Mouse (Mus musculus): ENCODE measurements at regions not wholly inside any gene's neighbourhood (a gene's known extent, or its start where the extent isn't known, plus 50 kb on each side); places are given as distances from the start of the nearest gene placed in this dataset.
A peak's percentile ranks its signal among the peaks of the same experiment; 100 is the strongest.

DNA sequence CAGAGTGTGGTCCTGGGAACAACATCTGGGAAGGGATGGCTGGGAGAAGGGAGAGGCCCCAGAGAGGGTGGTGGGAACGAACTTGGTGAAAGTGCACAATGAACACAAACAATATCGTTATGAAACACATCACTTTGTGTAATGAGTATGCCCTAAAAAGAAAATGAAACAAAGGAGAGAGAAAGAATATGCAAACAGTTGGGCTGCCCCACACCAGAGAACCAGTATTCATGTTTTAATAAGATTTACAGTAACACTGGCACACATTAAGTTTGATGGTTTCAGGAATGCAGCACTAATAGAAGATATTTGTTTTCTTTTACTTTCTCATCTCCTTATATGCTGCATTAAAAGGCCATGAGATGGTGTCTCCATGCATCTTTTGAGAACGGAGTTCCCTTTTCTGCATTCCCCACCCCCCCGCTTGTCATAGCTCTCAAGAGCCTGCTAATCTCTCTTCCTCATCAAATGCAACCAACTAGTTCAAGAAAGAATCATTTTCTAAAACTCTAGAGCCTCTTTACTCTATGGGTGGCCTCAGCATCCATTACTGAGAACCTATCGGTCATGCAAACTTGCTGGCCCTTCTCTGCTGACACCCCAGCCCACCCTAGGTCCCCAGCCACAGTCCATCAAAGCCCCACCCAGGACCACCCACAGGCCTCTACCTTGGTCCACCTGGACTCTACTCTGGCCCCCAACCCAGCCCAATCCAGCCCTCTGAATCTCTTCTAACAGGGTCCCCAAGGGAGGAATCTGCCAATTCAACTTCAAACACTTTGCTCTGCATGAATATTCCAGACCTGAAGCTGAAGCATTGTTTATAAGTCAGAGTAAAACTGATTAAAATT lies 379.0 kb upstream of the Nrp1 start:
- no peak for DNase-seq (ENCODE audit: low spot score)

DNA sequence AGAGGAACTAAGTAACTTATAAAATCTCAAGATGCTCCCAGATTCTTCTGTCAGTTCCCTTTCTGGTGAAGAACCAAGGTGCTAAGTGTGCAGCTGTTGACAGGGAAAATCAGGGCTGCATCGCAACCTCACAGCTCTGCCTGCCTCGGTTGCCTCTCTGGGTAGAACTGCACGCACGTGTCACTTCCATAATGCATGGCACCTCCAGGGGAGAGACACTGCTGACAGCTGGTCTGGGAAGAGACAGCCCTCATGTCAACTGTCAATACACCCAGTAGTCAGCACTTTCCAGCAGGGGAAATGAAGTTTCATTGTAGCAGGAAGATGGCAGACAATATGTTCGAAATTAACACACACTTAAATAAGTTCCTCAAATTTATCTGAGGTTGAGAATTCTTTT lies 376.2 kb upstream of the Nrp1 start:
- DNase-seq (ENCODE audit: low spot score) = no peak

DNA sequence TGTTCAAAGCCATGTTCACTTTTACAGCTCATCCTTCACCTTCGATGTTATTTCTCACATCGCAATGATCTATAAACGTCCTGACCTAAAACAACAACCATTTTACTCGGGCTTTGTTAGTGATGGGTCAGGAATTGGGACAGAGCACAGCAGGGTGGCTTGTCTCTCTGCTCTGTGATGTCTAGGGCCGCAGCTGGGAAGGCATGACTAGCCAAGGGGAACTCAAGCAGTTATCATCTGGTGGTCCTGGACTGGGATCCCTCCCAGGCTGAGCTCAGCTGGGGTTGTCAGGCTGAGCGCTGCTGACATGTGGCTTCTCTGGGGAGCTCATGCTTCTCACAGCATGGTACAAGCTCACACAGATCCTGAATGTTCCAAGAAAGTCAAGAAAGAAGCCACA lies 372.8 kb upstream of the Nrp1 start:
- DNase-seq (ENCODE audit: low spot score) = no peak

DNA sequence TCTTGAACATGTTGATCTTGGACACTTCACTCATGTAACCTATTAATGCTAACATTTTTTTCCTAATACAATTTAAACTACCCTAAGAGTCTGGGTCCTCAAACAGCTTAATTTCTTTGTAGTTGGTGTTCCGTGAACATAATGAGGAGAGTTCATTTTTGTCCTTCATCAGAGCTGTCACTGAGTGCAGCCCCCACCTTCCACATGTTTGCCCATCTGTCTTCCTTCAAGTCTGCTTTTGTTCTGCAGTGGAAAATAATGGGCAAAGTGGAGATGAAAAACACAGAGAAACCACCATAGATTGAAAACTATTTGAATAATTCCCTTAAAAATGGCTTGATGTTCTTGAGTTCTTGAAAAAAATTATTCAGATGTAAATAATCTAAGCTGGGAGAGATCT lies 369.5 kb upstream of the Nrp1 start:
- no peak for DNase-seq (ENCODE audit: low spot score)

DNA sequence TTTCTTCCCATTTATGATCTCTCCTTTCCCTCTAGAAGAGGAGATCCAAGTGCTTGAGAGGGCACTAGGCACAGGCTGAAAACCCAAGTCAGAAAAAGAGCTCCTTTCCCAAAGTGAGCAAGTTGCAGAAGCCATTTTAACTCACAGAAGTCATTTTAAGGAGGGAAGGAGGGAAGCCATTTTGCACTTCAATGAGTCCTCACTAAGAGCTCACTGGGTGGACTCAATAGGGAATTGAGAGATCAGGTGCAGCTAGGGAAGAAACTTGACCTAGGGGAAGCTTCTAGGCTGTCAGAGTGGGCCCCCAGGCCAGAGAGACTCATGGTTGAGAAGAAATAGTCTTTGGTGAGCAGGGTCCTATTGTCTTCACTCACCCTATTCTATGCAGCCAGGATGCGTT lies 363.5 kb upstream of the Nrp1 start:
- no peak for DNase-seq (ENCODE audit: low spot score)

DNA sequence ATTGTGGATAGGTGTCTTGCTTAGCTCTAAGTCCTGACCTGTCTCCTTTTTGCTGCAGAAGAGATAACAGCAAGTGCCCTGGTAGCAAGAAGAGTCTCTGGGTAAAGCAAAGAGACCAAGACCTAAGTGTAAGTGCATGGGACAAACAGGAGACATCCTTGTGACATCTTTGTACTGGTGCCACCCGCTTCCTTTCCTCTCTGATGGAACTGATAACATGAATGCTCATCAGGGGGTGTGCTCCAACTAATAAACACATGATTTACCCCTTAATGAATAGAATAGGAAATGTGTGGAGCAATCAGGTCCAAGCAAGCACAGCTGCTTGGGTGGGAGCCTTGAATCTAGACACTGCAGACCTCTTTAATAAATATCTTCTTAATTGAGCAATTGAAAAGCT lies 362.9 kb upstream of the Nrp1 start:
- no peak for DNase-seq (ENCODE audit: low spot score)

DNA sequence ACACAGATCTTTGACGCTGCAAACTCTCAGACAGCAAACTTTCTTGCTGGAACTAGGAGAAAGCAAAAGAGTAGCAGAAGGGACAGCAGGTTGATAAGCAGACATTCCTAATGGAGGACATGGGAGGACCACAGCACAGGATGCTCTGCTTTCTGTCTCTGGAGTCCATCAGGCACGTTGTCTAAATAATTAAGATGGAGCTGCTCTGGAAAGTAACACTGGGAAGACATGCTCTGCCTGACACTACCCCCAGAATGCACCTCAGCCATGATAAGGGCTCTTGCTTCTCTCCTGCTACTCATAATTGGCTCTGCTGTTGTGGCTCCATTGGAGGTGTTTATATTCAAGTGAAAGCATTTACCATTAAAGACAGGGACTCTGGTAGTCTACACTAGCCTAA lies 356.0 kb upstream of the Nrp1 start:
- DNase-seq (ENCODE audit: low spot score) = peak; percentile 77

DNA sequence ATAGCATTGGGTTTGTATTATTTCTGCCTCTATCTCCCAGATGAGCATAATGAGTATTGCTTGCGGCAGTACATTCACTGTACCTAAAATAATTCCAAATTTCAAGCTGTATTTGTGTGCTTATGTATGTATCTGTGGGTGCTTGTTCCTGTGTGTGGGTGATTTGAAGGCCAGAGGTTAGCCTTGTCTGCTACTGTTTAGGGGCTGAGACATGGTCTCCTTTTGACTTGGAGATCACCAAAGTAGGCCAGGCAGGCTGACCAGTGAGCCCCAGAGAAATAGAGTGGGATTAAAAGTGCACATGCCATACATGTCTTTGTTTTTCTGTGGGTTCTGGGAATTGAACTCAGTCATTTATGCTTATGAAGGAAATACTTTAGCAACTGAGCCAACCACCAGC lies 355.6 kb upstream of the Nrp1 start:
- no peak for DNase-seq (ENCODE audit: low spot score)

DNA sequence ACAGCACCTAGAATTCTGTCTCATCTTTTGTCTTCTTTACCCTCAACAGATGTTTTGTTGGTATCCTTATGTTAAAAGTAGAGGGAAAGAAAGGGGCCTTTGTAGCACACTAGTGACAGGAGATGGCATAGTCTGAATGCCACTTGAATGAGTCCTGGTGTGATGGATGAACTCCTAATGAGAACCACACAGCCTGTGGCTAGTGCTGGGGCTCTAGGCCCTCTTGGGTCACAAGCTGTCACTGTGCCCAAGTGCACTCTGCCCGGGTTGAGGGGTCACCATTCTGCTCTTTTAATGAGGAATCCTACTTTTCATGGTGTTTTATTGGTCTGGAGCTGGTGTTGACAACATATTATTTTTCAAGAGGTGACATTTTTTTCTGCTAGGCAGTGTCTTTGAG lies 355.0 kb upstream of the Nrp1 start:
- no peak for DNase-seq (ENCODE audit: low spot score)

DNA sequence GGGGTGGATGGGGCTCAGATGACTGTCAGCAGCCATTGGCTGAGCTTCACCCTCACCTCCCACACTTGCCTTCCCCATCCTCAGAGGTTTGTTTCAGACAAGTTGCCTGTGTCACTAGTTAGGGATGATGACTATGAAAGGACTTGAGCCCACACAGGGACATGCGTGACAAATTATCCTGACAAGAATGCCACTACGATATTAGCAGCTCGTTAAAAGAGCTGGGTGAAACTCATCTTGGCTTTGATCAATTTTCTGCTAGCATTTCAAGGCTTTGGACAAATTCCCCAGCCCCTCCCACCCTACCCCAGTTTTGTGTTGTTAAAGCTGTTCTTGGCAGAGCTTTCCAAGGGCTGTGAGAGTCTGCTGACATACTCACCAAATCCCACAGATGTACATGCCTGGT lies 354.5 kb upstream of the Nrp1 start:
- no peak for DNase-seq (ENCODE audit: low spot score)

DNA sequence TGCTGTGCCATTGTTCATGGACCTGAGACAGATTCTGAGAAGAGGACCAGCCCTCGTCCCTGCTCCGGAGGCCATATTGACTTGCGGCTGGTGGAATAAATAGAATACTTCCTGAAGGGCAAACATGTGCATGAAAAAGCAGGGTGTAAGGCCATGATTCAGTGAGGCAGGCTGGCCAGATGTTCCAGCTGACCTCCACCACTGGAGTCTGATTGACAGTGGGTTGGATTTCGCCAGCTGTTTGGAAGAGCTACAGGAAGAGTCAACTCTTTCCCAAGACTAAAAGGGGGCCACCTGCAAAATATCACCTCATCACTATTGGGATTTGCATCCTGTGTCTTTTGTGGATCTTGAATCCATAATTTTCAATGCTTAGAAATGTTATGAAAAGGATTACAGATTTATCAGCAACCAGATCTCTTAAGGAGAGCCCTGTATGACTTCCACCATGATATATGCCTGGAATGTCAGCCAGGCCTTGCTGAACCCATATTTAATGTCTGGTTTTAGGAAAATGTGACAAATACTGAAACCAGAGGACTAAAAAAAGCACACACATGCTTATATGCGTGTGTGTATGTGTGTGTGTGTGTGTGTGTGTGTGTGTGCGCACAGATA lies 348.9 kb upstream of the Nrp1 start:
- no peak for DNase-seq (ENCODE audit: low spot score)

DNA sequence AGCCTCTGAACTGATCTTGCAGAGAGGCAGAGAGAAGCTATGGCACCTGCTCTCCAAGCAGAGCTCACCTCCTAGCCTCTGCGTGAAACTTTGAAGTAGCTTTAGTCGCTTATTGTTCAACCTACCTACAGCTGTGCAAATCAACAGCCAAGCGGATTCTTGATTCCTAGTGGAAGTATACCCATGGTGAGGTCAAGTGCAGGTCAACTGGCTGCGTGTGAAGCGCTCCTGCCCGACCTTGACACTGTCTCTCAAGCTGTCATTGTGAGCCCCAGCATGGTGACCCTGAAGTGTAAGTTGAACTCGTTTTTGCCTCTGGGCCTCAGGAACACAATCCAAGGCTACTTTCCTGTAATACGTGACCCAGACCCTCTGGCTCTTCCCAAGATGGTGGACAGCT lies 341.2 kb upstream of the Nrp1 start:
- DNase-seq (ENCODE audit: low spot score) = no peak

DNA sequence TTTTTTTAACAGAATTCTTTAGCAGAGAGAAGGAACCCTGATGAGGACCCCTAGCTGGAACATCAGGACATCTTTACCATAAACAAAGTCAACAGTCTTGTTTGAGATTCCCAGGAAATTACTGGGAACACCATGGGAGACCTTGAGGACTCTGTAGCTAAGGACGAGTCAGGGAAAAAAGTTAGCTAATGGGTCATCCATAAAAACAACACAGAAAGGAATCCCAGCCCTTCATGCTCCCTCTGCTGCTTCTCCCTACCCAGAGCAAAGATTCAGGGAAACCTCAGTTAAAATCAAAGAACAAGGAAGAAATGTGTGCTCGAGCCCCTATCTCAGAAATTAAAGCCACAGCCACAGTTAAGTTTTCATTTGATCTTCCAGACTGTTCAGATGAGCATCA lies 334.7 kb upstream of the Nrp1 start:
- DNase-seq (ENCODE audit: low spot score) = no peak

DNA sequence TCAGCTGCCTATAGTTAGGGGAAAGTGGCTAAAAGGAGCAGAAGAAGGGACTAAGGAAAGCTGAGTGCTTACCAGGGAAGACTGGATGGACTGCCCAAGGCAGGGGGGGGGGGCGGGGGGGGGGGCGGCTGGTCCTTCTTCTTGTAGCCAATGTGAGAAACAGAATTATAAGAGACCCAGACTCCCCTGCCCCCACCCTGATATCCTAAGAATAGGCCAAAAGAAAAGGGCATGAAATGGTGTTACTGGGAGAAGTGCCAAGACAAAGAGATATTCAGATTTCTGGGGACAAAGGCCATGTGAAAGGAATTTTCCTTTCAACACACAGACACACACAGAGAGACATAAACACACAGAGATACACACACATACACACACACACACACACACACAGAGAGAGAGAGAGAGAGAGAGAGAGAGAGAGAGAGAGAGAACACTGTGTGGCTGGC lies 333.6 kb upstream of the Nrp1 start:
- DNase-seq (ENCODE audit: low spot score) = peak; percentile 65

DNA sequence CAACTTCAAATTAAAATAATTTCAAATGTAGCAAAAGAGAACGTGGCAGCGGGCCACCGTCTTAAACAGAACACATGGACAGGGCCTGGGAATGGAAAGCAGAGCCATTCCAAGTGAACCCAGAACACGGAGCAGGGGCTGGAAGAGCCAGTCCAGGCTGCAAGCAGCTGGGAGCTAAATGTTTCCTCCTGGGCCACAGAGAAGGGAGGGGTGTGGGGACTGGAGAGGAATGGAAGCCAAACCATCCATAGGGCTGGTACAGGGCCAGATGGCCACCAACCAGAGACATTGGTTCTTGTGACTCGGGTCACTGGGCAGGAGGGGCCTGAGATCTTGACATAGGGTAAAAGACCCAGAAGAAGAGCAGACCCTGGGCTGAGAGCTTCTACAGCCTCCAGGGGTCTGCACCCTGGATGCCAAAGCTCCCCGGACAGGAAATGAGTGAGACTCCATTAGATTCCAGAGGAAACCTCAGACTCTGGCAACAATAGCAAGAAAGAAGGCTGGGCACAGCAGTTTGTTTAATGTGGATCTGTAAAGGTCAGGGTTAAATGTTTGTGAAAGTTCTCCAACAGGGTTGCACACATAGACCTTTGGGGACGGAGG lies 333.1 kb upstream of the Nrp1 start:
- peak; percentile 87 for DNase-seq (ENCODE audit: low spot score)

DNA sequence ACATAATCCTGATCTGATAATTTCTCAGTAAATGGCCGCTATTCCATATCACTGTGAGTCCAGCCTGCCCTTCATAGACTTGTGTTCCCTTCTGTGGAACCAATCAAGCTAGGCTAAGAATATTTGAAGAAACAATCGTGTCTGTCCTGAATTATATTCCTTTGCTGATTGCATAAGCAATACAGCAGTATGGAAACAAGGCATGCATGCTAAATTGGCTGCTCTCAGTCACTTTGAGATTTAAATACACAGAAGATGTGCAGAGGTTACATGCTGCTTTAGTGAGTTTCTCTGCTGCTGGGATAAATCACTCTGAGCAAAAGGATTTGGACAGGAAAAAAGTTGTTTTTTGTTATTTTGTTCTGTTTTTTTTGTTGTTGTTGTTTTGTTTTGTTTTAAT lies 331.4 kb upstream of the Nrp1 start:
- DNase-seq (ENCODE audit: low spot score) = no peak

DNA sequence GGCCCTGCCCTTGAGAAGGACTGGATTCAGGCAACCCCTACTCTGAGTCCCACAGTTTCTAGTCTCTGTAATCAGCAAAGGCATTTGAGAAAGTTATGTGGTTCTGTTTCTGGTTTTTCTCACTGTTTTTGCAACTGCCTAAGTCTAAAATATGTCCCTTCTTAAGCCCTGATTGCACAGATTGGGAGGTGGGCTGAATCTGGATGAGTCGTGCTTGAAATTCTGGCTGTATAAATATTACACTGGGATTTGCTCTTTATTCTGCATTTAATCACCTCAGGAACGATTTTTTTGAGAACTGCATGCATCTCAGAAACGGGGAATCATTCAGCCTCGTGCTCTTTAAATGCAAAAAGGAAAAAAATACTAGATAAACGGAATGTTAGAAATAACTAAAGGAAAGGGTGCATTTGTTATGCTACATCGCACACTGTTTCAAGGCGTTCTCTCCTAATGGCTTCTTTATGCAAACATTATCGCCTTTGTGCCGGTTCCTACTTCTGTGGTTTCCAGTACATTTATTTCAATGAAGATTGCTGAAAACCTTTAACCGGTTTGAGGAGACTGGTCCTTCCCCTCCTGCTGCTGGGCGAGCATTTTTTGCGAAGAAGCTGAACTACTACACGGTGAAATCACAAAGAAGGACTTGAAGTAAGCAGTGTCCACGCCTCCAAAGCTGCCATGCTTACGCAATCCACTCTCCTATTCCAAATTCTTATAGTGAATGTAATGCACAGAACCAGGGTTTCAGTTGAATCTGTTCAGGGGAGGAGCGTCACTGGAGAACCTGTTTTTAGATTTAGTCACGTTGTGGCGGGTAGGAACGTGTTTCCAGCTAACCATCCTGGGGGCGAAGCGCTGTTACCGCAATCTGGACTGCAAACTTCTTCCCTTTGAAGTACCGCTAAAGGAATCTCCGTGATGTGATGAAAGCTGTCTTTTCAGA lies 327.8 kb upstream of the Nrp1 start:
- no peak for DNase-seq (ENCODE audit: low spot score)

DNA sequence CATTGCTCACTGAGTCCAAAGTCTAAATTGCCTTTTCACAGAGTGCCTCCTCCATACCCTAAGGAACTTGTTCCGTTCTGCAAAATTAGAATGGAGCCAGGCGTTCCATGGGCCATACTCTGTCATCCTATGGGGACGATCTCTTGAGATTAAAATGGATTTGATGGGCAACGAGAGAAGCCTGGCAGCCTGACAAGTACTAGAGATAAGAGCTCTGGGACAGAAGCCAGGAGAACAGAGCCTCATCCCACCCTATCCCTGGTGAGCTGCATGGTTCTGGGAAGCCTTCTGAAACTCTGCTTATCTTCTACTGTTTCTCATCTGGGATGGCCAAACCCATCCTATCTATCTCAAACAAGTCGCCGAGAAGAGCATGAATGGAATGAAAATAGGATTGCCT lies 324.3 kb upstream of the Nrp1 start:
- DNase-seq (ENCODE audit: low spot score) = peak; percentile 83

DNA sequence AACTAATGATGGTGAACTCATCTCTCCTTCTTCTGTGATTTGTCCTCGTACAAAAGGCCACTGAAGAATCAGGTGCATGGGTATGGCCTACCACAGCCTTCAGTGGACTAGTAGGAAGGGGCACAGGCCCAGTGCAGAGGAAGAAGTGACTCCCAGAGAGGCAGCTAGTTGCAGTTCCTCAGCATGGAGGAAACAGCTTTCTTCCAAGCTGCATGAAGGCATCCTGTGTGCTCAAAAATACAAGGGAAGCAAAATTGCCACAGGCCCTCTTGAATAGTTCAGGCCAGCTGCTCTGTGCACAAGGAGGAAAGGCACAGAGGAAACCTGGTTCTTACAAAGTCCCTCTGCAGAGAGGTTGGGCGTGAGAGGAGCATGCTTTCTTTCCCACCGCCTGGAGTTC lies 322.7 kb upstream of the Nrp1 start:
- no peak for DNase-seq (ENCODE audit: low spot score)

DNA sequence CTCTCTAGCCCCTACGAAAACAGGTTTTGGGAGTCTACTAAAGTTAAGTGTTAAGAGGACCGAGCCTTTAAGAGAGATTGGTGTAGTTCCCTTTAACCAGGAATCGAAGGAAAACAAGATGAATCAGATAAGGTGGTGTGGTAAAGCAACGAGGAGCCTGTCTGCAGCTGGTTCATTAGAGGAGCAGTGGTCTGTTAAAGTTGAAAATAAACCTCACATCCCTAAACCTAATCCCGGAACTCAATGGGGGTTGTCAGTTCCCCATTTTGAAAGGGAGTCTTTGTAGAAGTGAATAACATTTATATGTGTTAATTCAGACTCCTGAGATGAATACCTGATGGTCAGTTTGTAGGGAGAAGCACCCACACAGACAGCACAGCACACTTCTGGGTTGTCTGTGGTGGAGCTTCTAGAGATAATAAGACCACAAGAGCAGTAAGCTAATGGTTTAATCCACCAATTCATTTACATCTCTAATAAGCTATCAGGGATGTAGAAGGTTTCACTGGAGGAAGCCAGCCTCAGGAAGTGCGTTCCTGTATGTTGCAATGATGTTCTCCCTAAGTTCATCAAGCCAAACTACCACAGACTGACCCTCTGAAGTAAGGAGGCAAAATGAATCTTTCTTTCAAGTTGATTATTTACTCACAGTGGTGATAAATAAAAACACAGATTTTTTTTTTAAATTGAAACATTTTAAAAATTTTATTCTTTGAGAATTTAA lies 318.9 kb upstream of the Nrp1 start:
- no peak for DNase-seq (ENCODE audit: low spot score)

DNA sequence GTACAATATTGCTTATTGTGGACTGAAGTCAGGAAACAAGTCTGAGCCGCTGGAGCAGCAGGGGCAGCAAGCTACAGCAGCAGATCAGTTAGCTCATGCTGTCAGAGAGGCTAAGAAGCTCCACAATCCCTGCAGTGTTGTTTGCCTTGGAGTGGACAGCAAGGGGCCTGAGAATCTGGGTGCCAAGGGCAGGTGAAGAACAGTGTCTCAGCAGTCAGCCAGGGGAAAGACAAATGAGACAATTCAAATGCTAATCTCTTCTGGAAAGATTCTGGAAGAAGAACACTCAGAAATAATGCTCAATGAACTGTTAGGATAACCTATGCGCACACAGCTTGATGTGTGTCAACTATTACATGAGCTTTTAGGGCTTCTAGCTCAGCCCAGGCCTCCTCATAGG lies 315.5 kb upstream of the Nrp1 start:
- no peak for DNase-seq (ENCODE audit: low spot score)

DNA sequence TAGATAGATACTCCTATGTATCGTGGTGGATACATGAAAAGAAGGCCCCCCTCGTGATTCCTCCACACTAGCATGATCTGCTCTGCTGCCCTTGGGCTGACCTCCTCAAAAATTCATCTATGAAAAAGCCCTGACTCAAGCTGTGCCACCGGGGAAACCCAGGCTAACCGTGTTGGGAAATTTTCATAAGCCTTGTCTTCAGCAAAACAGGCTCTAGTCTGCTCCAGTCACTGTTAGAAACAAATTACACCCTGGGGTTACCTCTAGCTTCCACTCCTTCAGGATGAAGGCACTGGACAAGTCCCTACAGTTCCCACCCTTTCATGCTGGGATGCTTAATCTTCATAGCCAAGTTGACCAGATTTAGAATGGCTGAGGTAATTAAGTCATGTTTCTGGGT lies 315.0 kb upstream of the Nrp1 start:
- no peak for DNase-seq (ENCODE audit: low spot score)

Data from MN1 (cell line).